Mouse (Mus musculus): Measurements from ENCODE around the gene Aurka.

Aurka gene

DNA sequence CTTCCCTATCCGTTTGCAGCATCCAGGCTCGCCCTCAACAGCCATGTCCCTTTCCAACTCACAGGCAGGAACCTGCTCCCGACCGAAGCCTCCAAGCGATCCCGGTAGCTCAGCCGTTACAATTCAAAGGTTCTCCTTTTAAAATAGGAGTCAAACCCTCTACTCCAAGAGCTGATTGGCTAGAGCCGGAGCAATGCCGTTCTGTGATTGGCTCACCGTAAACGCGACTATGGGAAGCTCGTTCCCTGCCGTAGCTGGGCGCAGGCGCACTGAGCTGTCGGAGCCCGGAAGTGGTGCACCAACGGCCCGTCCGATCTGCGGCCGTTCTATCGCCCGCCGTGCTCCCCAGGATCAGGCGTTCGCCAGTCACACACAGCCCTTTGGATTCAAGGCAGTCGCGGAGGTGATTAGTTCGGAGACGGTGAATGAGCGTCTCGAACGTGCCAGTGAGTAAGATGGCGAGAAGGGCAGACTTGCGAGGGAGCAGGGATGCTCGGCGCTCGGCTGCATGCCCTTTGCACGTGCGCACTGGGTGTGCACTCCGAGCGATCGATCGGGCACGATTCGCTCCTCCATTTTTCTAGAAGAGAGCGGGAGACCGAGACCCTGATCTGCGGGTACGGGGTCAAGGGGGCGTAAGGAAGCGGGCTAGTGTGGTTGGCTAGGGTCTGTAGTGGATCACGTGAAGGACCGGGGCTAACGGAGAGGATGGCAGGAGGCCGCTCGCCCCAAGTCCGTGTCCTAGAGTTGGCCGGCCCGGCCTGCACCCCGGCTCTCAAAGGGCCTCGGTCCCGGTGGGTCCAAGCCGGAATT, at the start of gene Aurka, which contains the start of gene Cstf1:
Gene Aurka, minus strand, starts transcription at position 125 of the 813 bp plus-strand sequence.
Gene Cstf1, plus strand, starts transcription at position 271 of the 813 bp plus-strand sequence.
- peak; percentile 97 for DNase-seq (ENCODE audit: low spot score)

- no peak for DNase-seq (ENCODE audit: low spot score)
Measured at GRCm38 (mm10) chr2:172418208-172418607, 47.9 kb upstream of the Aurka start.

DNA sequence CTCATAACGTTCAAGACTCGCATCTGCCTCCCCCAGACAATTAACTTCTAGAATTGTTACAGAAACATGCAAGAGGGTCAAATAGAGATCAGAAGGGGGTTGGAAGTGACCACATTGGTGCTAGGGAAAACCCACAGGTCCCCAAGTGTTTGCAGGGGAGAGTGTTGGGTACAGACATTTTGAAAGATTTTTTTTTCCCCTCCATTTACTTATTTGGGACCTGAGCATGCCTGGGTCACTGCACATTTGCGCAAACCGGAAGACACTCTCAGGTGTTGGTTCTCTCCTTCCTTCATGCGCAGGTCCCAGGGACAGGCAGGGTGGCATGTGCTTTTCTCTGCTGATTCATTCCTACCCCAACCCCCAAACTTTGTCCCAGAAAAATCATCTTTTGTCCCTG, 46.5 kb upstream of the Aurka start:
- DNase-seq (ENCODE audit: low spot score) = no peak

GRCm38 (mm10) chr2:172416218-172416617, 45.9 kb upstream of the Aurka start:
- no peak for DNase-seq (ENCODE audit: low spot score)

DNA sequence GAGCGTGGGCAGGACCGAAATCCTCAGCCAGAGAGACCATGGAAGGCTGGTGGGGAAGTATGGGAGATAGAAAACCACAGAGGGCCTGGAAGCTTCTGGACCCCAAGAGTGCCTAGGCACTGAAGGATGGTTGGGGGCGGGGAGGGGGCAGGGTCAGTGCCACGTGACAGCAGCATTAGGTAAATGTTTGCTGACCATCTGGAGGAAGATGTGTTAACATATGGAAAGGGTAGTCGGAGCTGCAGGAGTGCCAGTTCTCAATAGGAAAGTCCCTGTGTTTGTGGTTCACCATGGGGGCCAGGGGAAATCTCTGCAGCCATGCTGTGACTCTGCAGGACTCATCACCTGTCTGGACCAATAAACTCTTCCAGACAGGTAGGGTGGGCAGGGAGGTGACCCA, 43.6 kb upstream of the Aurka start:
- no peak for DNase-seq (ENCODE audit: low spot score)

- no peak for DNase-seq (ENCODE audit: low spot score)
Measured at GRCm38 (mm10) chr2:172413273-172413672, 42.9 kb upstream of the Aurka start.

- DNase-seq (ENCODE audit: low spot score) = peak; percentile 69
Measured at GRCm38 (mm10) chr2:172412454-172412853, 42.1 kb upstream of the Aurka start.

DNA sequence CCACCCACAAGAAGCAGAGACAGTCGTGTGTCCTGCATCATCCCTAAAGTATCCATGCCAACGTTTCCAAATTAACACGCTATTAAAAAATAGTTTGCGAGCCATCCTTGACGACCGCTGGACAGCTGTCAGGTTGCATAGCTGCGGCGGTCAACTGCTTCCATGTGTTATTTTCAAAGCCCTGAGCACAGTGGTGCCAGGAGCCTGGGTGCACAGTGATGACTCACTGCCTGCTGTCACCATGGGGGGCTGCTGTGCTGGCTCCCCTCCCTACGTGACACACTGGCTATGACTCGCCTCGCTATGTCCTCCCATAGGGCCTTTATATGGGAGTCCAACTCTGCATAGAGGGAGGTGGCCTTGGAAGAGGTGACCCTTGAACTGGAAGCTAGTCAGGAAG, 40.8 kb upstream of the Aurka start:
- DNase-seq (ENCODE audit: low spot score) = no peak

DNA sequence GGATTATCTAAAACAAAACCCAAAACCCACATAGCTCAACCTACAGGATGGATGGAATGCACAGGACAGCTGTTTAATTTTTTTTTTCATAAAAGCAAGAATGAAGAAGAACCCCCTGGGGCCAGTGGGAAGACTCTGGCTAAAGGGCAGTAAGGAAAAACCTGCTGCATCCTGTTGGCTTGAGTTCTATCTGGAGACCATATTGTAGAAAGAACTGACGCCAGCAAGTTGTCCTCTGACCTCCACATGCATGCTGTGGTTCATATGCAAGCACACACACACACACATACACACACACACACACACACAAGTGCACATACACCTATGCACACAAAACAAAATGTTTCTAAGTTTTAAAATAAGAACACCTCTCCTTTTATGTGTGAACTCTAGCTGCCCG, 40.4 kb upstream of the Aurka start:
- no peak for DNase-seq (ENCODE audit: low spot score)

- no peak for DNase-seq (ENCODE audit: low spot score)
Measured at GRCm38 (mm10) chr2:172407499-172407898, 37.2 kb upstream of the Aurka start.

DNA sequence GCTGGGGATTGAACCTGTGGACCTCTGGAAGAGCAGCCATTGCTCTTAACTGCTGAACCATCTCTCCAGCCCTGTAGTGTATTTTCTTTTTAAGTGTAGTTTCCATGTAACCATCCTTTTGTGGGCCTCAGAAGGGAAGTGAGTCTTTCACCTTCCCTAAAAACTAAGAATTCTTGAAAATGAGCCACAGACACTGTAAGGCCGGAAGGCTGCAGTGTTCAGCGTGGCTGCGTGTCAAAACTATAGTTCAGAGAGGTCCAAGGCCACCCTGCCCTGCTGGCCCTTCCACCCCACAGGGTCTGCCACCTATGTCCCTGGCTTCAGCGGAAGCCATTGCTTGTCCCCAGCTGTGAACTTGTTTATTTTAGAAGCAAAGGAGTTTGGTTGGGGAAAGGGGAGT, 35.8 kb upstream of the Aurka start:
- no peak for DNase-seq (ENCODE audit: low spot score)

DNA sequence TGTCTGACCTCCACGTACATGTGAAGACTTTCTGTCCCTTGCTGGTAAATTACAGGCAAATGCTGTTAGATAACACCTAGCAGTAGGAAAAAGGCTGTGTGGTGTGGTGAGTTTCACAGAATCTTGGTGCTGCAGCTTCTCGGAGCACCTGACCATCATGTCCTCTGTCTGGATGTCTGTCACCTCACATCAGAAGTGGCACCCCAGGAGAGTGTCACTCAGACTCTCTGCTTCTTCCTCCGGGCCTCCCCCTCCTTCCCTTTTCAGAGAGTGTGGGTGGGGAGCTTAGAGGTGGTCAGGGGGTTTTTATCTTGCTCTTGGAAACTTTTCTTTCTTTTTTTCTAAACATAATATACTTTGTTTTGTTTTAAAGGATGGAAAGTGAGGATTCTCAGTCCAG, 34.7 kb upstream of the Aurka start:
- no peak for DNase-seq (ENCODE audit: low spot score)

DNA sequence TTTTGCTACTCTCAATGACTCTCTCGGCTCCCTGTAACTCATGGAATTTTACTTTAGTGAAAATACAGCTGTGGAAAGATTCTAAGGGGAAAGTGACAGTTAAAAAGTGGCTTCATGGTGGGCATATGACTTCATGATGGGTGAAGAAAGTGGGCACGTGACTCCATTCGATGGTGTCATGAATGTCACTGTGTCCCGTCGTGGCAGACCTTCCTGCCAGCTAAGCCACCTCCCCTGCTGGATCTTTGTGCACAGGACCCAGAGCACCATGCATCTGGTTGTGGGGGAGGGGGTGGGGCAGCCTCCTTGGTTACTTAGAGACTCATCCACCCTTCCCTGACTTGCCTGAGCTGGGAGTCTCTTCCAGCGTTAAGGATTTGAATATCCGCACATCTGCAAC, 33.9 kb upstream of the Aurka start:
- no peak for DNase-seq (ENCODE audit: low spot score)

DNA sequence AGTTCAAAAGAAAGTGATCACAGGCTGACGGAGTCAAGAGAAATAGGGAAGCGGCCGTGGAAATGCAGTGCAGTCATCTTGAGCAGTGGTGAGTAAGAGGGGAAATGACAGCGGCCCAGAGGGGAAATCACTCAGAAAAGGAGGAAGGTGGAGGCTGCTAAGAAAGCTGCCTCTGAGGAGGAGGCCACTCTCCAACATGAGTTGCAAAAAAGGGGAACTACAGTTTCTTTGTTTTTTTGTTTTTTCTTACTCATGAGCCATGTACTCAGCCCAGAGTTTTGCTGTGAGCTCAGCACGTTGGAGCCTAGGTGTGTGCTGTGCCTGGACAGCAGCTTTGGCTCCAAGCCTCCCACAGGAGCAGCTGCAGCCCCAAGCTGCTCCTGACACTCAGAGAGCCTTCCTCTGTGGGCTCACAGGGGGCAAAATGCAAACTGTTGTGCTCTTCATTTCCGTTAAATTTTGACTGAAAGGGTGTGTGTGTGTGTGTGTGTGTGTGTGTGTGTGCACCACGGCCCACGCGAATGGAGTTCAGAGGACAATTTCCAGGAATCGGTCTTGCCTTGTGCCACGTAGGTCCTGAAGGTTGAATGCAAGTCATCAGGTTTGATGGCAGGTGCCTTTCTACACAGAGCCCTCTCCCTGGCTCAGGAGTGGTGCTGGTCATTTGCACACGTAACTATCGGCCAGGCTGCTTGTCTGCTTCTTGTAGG, 30.9 kb upstream of the Aurka start:
- DNase-seq (ENCODE audit: low spot score) = no peak

- DNase-seq (ENCODE audit: low spot score) = no peak
Measured at GRCm38 (mm10) chr2:172399901-172400300, 29.6 kb upstream of the Aurka start.

- DNase-seq (ENCODE audit: low spot score) = no peak
Measured at GRCm38 (mm10) chr2:172395961-172396360, 25.6 kb upstream of the Aurka start.

- DNase-seq (ENCODE audit: low spot score) = no peak
Measured at GRCm38 (mm10) chr2:172394671-172395070, 24.3 kb upstream of the Aurka start.

- DNase-seq (ENCODE audit: low spot score) = no peak
Measured at GRCm38 (mm10) chr2:172394052-172394392, 23.7 kb upstream of the Aurka start.

- no peak for DNase-seq (ENCODE audit: low spot score)
Measured at GRCm38 (mm10) chr2:172393391-172394051, 23.2 kb upstream of the Aurka start, which contains the start of gene Cass4. Gene Cass4, plus strand, starts transcription at chr2:172393794.

DNA sequence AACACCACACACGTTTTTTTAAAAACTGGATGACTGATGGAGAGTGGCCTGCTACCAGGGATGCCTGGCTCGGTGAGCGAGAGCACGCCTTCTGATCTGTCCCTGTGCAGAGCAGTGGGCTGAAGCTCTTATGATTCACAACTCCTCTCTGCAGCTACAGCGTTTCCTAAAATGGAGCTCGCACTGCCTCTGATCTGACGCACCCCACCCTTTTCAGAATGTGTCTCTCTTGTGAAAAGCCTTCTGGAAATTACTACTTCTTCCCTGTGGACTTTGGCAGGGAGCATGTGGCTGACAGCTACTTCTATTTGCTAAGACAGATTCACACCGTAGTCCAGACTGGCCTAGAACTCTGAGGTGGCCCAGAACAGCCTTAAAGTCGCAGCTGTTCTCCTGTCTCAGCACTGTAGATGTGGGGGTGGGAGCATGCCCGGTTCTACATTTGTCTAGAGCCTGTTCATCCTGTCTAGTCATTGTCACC, 21.7 kb upstream of the Aurka start:
- DNase-seq (ENCODE audit: low spot score) = no peak

DNA sequence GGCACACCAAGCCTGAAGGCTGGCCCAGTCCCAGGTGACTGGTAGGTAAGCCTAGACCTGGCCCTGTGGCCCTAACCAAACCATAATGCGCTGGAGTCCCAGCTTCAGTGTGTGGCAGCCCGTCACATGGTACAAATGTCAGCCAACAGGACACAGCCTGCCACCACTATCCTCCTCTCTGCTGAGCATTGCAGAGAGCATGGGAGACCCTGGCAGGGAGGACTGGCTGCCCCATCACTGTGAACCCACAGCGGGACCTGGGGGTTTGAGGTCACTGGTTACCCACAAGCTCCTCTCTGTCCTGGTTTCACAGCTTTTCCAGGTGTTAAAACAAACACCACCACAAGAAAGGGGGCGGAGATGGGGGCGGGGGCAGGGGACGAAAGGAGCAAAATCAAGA, 20.0 kb upstream of the Aurka start:
- no peak for DNase-seq (ENCODE audit: low spot score)

DNA sequence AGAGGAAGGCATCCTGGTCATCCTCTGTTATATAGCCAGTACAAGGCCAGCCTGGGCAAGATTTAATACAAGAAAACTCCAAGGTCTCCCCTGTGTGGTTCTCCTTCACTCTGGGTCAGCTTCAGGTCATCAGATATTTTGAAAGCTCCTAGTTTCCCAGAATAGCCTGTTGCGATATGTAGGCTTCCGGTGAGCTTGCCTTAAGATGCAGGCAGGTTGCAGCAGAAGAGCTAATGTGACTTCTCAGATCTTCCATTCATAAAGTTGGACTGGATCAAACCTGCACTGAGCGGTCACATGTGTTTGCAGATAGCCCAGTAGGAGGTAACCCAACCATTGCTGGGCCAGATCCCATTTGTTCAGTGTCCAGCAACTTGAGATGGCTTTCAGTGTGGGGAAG, 14.4 kb upstream of the Aurka start:
- DNase-seq (ENCODE audit: low spot score) = no peak

GRCm38 (mm10) chr2:172381898-172382297, 11.6 kb upstream of the Aurka start:
- DNase-seq (ENCODE audit: low spot score) = no peak

Measured in retina, embryonic 14.5 days (tissue).